Mouse (Mus musculus): ENCODE measurements around the gene Phf6.

GRCm38 (mm10) chrX:52930191-52930590 is 18.1 kb downstream of the Phf6 start:
- TF ChIP-seq POLR2A (IDR thresholded peaks at IDR 0.05; ENCODE audit: low read depth, low read length) (no peak), CTCF (IDR thresholded peaks at IDR 0.05; ENCODE audit: extremely low read depth, insufficient read length, insufficient replicate concordance, low read depth, low read length) (no peak)
